Mouse (Mus musculus): ENCODE measurements at regions not wholly inside any gene's neighbourhood (a gene's known extent, or its start where the extent isn't known, plus 50 kb on each side); places are given as distances from the start of the nearest gene placed in this dataset.

GRCm38 (mm10) chr7:117734994-117735698 is 354.4 kb downstream of the Xylt1 start:
- DNase-seq (ENCODE audit: low spot score in 2 of 2): no peak

- DNase-seq (ENCODE audit: low spot score in 2 of 2): no peak
These were observed 348.3 kb downstream of the Xylt1 start for GRCm38 (mm10) chr7:117729067-117729466.
